Mouse (Mus musculus) testis, postnatal 14 days (tissue): ENCODE measurements at regions not wholly inside any gene's neighbourhood (a gene's known extent, or its start where the extent isn't known, plus 50 kb on each side); places are given as distances from the start of the nearest gene placed in this dataset.
"Not testable (repeated sequence)": the region's sequence is repeated elsewhere in the genome, so short reads cannot be mapped to it uniquely, and the experiment has no call there.

Experiments used
- DNase-seq: peaks from one replicate; pipeline ENCODE4 v3.0.0; 2021; ENCODE audit warnings: low spot score

DNA sequence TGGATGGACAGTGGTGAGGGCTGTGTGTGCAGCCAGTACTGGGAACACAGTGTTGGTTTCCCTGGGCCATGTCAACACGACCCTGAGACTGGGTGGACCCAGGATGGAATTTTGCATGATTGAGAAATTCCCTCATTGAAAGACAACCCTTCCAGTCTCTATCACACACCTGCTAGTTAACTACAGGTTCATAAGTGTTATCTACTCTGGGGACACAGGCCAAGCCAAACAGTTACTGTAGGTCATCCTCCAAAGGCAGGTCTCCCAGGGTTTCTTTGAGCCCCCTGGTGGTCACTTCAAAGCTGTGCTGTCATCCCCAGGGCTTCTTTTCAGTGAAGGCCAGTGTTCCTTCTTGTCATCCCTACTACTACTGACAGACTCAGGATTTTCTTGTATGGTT is 276.7 kb downstream of the Cyp26b1 start:
- DNase-seq: no peak

DNA sequence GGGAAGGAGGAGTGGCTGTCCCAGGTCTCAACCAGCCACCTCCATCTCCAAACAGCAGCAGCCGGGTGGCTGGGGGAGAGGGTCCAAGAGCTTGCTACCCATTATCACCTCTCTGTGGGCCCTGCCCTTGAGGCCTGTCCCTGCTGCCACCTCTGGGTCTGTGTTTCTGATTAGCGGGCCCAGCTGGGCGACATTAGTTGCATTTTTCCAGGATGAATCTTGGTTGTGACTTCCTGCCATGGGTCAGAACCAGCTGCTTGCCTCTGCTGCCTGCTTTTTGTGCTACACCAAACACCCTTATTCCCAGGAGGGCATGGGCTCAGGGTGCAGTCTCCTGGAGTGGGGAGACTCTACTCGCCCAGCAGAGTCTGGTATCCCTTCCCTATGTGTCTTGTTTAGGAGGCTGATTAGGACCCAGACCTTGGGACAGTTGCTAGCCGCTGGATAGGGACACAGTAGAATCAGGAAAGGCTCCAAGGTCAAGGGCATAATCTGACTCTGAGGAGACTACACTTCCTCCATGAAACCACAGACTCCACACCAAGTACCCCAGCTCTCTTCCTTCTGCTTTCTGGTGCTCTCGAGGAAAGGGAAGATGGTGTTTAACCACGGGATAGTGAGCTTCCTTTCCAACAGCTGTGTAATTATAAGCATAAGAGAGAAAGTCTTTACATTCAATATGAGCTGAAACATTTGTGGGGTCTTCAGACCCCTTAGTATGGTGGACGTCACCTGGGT is 278.4 kb downstream of the Cyp26b1 start:
- DNase-seq: no peak

DNA sequence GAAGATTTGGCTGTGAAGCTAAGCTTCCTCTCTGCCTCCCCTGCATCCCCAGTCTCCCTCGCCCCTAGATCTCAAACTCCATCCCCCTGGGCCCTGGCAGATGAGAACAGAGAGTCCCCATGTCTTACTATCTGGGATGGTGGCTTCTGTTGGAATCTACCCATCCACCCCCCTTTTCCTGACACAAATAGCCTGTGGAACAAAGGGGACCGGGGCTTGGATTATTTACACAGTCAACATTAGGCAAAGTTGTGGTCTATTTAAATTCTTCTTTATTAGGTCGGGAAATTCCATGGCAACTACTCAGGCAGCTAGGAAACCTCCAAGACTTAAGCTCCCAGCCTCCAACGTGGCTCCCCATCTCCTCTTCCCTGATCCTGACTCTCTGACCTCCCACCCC is 279.9 kb downstream of the Cyp26b1 start:
- DNase-seq: no peak

DNA sequence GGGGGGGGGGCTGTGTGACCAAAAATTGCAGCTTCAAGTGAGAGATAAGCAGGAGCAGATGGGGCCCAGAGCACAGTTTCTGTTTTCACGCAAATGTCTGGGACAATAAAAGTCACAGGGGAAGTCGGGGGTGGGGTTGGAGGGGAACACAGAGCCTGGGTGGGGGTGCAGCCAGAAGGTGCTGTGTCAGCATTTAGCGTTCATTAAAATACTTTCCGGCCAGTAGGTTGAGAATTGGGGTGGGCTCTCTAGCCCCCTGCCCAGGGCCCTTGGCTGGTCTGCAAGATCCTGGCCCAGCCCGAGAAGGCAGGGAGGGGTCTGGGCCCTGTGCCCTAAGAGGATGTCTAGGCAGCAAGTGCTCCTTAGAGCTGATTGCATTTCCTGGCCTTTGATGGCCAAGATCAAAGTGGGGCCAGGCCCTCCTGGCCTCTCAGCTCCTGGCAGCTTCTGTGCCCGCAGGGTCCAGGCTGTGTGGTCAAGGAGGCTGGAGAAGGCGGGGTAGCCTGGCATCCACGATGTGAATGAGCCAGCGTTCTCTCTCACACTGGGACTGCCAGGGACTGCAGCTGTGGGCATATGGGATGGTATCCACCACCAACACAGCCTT is 283.0 kb downstream of the Cyp26b1 start:
- no peak for DNase-seq

DNA sequence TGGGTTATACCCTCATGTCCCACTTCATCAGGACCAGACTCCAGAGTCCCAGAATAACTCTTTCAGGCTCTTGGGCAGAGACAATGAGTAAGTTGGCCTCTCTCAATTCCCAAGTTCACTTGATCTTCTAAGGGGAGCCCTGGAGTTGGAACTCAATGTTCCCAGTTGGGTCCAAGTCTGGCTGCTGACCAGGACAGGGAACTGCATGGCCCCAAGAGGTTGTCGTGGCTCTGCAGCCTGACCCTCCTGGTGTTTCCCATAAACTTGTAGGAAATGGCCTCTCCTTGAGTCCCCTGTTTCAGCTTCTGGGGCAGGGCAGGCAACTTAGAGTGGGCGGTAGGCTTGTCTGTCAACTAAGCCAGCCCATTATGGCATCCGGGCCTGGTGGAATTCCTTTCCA is 286.2 kb downstream of the Cyp26b1 start:
- peak; percentile 33 for DNase-seq

DNA sequence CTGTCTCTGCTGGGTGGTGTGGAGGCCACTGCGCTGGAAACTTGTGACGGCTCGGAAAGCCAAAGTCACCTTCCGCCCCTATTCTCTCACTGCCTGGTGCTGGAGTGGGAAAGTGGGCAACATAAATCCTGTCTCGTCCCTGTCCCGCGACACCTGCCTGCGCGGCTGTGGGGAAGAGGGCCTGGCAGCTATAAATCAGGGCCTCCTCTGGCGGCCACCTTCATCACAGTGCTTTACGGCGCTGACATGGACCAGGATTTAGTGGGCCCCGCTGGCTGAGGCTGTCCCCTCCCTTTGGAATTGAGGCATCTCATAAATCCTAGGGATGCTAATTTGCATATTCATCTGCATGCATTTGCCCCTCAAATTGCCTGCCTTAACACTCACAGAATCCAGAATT is 287.1 kb downstream of the Cyp26b1 start:
- DNase-seq: no peak

DNA sequence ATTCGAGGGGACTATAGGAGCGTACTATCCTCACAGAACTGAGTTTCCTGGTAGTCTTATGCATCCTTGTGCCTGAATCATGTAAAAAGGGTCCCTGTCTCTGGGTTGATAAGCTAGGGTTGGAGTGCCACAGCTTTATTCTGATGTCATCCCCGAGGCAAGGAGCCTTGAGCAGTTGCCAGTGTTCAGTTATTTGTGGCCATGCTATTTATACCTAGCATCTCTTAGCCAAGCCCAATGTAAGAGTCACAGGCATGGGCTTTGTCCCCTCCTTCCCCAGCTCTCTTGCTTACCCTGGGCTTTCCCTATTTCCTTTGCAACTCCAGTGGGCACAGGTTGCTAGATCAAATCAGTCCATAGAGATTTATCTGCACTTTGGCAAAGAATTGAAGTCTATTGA is 288.6 kb downstream of the Cyp26b1 start:
- DNase-seq: no peak

DNA sequence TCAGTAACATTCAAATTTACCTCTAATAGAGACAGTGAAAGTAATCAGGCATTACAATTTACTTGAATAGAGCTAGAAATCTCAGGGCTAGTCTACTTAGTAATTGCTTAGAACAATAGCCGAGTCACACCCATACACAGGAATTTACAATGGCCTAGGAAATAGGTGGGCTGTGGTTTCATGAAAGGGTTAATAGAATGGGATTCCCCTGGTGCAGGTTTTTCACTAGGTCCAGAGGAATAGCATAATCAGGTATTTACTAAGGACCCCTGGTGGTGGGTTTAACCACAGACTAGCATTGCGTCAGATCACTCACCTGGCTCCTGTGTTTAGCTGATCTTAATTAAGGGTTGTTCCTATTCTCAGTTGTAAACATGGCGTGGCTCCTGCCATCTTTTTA is 290.8 kb downstream of the Cyp26b1 start:
- not testable (repeated sequence) for DNase-seq

DNA sequence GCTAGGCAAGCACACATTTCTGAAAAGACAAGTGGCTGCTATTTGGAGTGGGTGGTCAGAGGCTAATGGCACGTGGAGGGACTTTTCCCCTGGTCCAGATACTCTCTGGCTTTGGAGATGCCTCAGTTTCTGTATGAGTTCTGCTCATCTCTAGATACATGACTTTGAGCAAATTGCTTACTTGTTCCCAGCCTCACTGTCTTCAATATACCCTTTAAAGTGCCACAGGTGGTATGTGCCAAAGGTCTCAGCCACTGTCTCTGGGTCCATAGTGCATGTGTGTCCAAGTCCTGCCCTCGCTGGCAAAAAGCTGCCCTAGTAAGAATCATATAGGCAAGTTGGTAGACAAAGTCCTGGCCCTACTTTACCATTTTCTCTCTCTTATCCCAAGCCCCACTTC is 291.5 kb downstream of the Dysf start:
- no peak for DNase-seq

DNA sequence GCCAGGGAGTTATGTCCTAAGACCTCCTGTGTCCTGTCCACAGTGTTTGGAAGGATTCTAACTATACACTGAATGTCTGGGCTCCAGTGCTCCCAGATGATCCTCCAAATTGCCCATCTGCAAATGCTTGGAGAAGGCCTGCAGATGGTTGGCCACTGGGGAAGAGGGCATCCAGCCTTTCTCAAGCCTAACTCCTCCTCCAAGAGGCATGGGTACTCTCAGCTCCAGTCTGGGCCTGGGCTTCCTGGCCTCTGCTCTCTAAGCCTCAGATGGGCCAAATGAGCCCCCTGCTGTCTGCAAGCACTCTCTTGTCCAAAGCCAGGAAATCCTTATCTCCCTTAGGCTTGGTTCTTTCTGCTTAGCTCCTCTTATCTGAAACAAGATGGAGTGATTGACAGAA is 290.8 kb downstream of the Dysf start:
- DNase-seq: no peak

DNA sequence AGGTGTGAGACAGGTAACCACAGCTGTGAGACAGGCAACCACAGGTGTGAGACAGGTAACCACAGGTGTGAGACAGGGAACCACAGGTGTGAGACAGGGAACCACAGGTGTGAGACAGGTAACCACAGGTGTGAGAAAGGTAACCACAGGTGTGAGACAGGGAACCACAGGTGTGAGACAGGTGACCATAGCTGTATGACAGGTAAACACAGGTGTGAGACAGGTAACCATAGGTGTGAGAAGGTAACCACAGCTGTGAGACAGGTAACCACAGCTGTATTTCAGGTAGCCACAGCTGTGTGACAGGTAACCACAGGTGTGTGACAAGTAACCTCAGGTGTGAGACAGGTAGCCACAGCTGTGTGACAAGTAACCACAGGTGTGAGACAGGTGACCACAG is 265.5 kb downstream of the Dysf start:
- DNase-seq: not testable (repeated sequence)

DNA sequence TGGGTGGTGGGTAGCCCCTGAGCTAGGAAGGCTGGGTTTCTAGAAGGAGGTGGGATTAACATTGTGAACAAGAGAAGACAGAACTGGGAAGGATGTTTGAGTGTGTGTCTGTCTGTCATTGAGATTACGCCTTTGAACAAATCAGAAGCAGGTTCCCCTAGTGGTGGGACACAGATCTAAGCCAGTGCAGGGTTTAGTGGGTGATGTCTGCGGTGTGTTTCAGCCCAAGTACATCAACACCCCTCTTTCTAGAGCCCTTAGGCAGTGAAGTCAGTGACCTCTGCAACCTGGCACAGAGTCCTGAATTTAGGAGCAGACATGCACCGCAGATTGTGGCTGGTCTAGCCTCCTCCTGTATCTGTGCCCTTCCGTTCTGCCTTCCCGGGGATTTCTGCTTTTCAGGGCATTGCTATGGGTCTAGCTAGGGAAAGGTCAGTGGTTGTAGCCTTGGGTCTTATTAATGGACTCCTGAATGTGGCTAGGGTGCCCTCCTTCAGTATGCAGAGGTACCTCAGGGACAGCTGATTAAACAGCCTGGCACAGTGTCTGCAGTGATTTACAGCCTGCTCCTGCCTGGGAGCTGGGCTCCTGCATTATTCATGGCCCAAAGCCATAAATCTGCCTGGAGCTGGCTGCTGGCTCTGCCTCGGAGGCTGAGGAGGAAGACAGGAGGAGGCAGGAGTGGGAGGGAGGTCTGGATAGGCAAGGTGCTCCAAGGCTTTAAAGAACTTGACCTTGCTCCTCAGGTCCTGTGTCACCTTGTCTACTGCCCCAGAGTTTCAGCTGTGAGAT is 264.3 kb downstream of the Dysf start:
- no peak for DNase-seq

DNA sequence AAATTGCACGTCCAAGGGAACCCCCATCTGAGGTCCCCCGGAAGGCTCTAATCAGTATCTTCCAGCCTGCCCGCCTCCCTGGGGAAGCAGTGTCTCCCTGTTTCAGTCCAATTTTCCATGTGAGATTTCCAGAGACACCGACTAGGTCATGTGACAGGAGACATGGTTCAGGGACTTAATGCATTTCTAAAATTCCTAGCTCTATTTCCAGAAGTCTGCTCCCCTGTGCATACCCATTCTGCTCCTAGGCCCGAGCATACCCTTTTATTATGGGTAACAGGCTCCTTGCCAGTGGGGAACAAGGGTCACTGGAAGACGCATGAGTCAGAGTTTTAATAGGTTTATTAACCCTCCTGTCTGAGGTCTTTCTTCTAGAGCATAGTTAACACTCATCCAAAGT is 263.6 kb downstream of the Dysf start:
- DNase-seq: no peak

DNA sequence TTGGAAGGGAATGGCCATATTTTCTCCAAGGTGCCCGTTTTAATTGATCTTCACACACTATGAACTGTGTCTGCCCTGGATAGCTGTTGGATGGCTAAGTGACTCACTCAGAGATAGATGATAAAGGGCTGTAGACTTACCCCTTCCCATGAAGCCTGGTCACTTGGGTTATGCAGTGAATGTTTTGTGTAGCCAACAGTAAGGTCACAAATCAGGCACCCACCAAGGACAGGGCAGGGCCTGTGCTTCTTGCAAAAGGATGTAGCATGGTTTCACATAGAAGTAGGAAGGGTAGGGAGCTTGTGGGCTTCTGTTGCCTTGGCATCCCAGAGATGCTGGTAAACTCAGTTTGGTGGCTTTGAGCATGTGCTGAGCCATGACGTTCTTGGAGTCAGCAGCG is 263.1 kb downstream of the Dysf start:
- no peak for DNase-seq

DNA sequence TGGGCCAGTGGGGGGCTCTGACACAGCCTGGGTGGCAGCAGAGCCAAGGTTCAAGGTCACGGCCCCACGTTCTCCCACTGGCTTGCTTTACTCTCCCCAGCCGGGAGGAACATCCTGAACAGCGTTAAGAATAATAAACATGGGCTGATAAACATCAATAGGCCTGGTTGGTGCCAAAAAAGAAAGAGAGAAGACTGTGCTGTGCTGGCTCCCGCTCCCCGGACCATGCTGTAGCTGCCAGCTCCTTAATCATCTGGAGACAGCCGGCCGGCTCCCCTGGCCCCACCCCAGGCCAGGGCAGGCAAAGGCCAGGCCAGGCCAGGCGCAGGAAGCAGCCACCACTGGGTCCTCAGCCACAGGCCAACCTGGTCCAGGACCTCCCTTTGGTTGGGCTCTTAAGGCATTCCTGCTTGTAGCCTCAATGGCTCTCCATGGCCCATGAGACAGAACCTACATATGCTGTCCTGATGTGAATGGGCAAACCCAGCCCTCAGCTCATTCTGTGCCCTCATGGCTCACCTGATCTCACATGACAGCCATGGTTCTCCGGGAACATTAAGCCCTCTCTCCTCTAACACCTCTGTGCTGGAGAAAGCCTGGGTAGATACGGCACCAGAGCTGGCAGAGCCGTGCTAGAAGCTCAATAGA is 262.3 kb downstream of the Dysf start:
- DNase-seq: peak; percentile 46

DNA sequence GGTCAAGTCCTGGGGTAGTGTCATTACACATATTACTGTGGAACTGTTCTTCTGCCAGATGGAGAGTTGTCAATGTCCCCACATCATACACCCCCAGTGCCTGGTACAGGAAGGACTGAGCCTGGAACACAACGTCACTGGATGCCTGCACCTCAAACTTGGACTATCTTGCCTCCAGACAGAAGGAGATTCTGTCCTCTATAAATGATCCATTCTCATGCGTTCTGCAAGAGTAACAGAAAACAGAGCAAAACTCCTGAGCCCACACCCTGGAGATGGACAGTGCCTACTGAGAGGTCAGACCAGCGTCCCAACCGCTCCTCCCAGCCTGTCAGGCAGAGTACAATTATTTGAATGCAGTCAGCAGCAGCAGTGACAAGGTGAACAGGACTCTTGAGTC is 261.1 kb downstream of the Dysf start:
- no peak for DNase-seq

DNA sequence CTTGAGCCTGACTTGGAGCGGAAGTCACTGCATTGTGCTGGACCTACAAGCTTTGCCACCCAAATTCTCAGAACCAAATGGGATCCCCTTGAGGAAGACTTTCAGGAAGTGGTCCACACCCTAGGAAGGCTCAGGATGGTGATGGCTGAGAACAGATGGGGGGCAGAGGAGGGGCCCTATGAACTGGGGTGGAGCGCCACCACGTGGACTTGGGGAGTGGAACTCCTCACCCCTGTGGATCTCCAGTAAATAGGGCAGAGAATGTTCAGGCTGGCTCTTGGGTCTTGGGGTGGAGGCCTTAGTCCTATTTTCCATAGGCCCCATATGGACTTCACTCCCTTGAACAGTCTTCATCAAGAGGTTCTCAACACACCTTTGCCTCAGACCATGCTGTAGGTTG is 260.6 kb downstream of the Dysf start:
- no peak for DNase-seq

DNA sequence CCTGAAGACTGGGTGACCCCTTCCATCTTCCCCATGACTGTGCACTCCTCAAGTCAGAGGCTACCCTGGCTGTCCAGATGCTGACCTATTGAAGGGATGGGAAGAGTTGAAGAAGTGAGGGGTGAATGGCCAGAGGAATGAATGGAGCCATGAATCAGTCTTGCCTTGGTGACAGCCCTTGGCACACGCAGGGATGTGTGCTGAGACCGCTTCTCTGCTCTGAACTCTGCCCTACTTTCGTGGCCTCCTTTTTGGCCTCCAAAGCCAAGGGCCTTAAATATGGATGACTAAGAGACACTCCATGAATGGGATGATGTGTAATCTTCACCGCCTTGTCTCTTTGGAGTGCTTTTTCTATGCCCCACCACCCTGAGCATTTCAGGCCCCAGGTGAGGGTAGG is 259.7 kb downstream of the Dysf start:
- DNase-seq: no peak

DNA sequence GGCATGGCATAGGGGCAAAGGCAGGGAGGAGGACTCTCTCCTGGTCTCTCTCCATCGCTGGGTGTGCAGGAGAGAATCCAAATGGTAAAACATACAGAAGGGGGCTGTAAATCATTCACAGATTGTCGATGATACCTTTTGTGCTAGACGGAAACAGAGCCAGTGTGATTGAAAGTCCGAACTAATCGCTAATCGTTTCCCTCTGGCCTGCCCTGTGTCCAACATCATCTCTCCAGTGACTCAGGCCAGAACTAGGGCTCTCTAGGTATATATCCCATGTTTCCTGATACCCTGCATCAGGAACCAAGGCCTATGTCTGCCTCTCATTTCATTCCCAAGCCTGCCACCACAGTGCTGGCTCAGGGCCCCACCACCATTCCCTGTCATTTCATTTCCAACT is 259.1 kb downstream of the Dysf start:
- DNase-seq: no peak

DNA sequence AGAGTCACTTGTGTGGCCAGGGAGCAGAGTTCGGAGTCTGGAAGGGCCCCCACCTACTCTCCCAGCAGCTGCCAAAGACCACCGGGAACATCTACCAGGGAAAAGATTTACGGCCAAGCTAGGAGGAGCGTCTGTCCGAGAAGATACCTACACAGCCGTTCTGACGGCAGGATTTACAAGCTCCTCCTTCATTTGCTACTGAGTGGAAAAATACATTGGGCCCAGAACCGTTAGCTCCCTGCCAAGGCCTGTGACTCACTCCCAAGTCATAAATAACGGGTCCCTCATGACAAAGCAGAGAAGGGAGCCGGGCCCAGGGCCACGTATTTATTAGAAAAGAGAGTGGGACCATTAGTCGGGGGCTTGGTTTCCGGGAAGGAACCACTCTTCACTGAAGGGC is 258.3 kb downstream of the Dysf start:
- no peak for DNase-seq

DNA sequence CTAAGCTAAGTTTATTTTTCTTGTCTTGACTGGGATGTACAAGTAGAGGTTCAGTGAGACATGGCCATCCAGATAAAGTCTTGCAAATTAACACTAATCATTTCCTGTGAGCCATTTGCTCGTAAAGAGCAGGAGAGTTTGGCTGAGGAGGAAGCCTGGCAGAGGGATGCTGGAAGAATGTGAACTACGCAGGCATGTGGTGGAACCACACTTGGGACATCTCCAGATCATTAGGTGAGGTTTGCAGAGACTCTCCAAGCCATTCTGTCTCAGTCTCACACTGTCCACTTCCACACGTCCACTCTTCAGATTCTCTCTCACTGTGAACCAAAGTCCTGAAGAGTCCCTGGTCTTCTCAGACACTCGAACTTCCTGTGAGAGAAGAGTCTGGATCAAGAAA is 256.3 kb downstream of the Dysf start:
- no peak for DNase-seq

DNA sequence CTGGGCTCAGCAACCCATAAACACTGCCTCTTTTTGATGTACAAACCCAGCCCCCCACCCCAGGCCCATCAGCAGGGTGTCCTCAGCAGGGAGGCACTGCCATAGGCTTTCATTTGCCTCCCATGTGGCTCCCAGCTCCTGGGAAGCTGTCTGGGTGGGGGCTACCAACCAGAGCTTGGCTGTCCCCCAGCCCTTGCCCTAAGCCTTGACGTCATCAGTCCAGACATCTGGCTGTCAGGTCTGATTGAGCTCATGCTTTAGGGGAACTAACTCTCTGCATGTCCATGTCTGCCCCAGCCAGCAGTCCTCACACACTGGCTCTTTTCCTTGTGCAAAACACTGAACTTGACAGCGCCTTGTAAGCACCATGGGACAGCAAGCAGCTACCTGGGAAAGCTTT is 255.3 kb downstream of the Dysf start:
- no peak for DNase-seq

DNA sequence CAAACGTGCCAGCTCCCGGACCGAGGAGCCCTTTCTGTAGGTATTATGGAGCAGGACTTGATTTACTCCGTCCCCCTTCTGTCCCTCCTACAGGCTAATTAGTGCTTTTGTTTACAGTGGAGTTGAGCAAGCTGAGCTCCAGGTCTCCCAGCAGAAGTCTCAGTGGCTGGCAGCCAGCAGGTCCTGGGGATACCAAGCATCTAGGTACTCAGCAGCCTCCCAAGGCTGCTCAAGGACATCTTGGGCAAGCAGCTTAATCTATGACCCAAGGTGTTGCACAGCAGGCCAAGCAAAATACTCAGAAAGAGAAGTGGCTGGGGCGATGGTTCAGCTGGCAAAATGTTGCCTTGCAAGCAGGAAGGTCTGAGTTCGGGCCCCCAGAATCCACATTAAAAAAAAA is 254.4 kb downstream of the Dysf start:
- DNase-seq: no peak
